Mouse (Mus musculus) urinary bladder, postnatal 36 days (tissue): ENCODE results near the gene Abca7.

Experiments used
- DNase-seq, 2 experiments: peaks; one replicate each; pipeline ENCODE4 v3.0.0; 2022; ENCODE audit warnings: low spot score in 2 of 2, mixed read lengths in 1 of 2

The Abca7 gene

DNA sequence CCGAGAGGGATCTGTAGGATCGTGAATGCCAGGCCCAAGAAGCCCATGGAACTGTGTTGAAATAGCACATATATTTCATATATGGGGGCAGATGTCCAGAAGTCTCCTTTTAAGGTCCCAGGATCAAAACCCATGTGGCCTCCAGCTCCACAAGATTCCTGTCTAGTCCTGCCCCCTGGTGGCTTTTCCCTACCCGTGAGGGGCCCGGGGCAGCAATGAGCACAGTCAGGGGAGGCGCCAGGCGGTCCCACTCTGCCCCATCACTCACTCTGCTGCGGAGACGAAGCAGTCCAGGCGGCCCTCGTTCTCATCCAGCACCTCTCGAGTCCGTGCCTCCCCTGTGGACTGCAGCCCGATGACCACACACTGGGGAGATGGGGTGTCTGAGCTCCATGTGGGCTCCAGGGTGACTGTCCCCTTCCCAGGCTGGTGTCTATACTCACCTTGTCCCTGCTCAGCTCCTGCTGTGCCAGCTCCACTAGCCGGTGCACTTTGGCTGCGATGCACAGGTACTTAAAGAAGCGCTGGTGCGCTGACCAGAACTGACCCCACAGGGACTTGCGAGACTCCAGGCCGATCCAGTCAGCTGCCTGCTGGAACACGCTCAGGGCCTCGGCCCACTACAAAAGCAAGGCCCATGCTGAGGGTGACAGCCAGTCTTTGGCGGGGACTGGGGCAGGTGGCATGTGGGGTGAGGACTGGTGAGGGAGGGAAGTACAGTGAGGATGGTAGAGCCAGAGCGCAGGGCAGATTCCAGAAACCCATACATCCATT is 67.8 kb downstream of the Abca7 start:
- DNase-seq, result no peak
